Mouse (Mus musculus) liver, adult 2 months (tissue): Measurements from ENCODE around the gene Metrn.

ENCODE experiments used
- CTCF ChIP-seq: fragments of 200-500 bp; IDR thresholded peaks from 2 replicates; pipeline ENCODE4 v1.5.1; 2011; ENCODE audit warnings: low read depth, low read length, control low read depth
- POLR2A ChIP-seq: fragments of 200-500 bp; IDR thresholded peaks from 2 replicates; pipeline ENCODE4 v1.6.1; 2011; ENCODE audit warnings: low read length, control low read depth; ENCODE audit not compliant: insufficient read depth; ENCODE audit errors: extremely low read depth

GRCm38 (mm10) chr17:25791320-25791842 is 5.6 kb downstream of the Metrn start:
- TF ChIP-seq CTCF (no peak), POLR2A (no peak)
